Mouse (Mus musculus) left cerebral cortex, adult 18-20 months (tissue): ENCODE data around the gene Drd1. TPM values are rescaled to one million over a fixed set of nuclear protein-coding genes. Genes with fewer than 3 reads are reported as not detected.

ENCODE experiments used
- total RNA-seq, 2 experiments: library from RNA; stranded (reverse); gene quantifications; 2 replicates each; pipeline ENCODE4 v1.2.3; 2021

The Drd1 gene
- total RNA-seq, 2 experiments from 2014 or later: 38.5 to 52.1 TPM

Other genes starting within 250 kb of the Drd1 start
- gene Sfxn1, start 16.2 kb upstream of the Drd1 start, total RNA-seq: 10 to 100 TPM; 47.3 to 50.5 TPM
- 10 to 100 TPM; 15.3 to 15.5 TPM for gene Hrh2, start 136.4 kb upstream of the Drd1 start, total RNA-seq